Mouse (Mus musculus) adrenal gland, adult 2 months (tissue): Measurements from ENCODE around the gene Vrk1. TPM values are rescaled to one million over a fixed set of nuclear protein-coding genes. Genes with fewer than 3 reads are reported as not detected.

ENCODE experiments used
- DNase-seq: peaks from one replicate; pipeline ENCODE4 v3.0.0; 2021
- polyA plus RNA-seq: library from polyadenylated mRNA; depleted of rRNA; stranded (reverse); fragments of >200 nt; gene quantifications from 2 replicates; pipeline ENCODE4 v1.2.3, GENCODE M21; 2012
- total RNA-seq, 2 experiments: library from RNA; stranded (reverse); gene quantifications; 2 replicates each; pipeline ENCODE4 v1.2.3; 2021

The Vrk1 gene
- total and polyA plus RNA-seq, 3 experiments = 1.8 to 14.9 (median 13.6) TPM

DNA sequence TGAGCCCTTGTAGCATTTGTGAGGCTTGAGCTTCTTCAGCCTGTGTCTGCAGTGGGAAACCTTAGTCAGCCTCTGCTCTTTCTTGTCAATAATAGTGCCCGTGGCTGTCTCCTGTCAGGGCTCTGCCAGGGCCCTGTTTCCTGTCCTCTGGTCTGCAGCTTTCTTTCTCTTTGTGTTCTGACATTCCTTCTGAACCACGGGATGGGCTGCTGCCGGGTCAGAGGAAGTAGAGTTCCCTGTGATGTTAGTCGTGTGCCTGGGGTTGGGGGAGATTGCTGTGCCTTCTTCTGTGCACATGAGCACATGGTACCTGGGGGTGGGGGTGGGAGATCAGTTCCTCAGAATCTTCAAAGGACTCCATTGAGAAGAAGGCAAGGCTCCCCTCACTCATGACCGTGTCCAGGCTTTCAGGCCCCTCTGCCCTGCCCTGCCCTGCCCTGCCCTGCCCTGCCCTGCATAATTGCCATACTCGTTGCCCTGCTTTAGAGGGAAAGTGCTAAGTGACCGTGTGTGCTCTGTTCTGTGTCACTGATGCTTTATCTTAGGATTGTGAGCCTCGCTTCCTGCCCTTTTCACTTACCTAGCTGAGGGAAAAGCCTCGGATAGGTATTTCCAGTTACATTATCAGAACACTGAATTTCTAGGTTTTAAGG, 36.2 kb downstream of the Vrk1 start:
- DNase-seq = no peak

GRCm38 (mm10) chr12:106052271-106052670, 42.2 kb downstream of the Vrk1 start:
- DNase-seq = peak; percentile 43

DNA sequence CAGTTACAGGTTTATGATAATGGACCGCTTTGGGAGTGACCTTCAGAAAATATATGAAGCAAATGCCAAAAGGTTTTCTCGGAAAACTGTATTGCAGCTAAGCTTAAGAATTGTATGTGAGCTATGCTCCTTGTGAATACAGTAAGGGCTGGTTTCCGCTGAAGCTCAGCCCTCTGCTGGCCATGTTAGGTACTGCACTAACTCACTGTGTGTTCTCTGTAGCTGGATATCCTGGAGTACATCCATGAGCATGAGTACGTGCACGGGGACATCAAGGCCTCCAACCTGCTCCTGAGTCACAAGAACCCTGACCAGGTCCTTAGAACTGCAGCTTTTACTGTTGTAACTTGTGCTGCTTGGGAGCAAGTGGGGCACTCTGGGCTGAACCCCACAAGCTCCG, 45.8 kb downstream of the Vrk1 start:
- DNase-seq = peak; percentile 80

DNA sequence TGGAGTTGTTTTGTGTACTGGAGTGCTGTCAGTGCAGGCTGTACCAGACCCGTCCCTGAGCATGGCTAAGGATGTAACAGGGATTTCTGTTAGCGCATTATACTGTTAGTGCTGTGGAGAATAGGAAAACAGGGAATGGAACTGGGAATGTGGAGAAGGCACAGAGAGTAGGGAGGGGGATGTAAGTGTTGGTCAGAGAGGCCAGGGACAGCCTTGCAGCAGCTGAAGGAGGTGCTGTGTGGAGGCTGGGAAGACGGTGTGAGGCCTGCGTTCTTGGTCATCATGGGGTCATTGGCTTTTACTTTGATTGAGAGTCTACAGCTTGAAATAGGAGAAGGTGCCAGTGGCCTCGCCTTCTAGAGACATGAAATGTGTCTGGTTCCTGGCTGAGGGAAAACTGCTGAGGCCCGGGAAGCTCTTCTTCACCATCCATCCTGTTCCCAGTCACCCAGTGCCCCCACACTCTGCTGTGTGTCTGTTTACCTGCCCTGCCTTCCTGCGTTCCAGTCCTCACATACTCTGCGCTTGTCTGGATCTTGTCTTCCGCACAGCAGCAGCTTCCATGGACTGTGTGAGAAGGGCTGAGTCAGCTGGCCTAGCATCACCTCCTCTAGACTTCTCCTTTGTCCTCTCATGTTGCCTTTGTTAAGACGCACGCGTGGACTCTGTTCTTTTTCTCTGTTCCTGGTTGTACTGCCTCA, 50.0 kb downstream of the Vrk1 start:
- no peak for DNase-seq

- no peak for DNase-seq
Observed at GRCm38 (mm10) chr12:106070434-106071155, 60.6 kb downstream of the Vrk1 start.

- DNase-seq = no peak
Observed at GRCm38 (mm10) chr12:106071575-106072166, 61.6 kb downstream of the Vrk1 start.

DNA sequence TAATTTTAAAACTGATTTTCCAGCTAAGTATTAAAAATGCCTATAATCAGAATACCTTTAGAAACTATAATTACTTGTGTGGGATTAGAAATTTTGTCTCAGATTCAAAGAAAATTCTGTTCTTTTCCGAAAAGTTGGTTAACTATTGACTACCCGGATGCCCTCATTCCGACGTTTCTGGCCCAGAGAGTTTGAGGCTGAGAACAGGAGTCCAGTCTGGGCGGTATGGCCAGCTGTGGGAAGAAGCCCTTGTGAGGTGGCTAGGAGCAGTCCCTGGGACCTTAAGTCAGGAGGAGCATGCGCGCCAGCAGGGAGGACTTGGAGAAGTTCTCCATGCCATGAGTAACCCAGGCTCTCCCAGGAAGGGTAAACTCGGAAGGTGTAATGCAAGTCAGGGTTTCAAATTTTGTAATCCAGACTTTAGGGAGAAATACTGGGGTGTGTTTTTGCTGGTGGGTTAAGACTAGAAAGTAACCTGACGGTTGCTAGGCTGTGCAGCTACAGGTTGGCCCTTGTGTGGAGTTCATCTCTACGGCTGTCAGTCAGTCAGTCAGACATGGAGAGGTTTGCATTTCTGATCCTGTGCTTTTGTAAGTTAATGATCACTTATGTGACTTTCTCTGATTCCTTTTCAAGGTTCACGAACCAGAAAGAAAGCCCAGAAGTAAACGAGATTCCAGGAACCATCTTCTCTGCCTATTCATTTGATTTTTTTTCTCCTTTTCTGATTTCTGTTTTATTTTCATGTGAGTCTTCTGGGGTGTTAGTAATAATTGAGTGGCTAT, 64.5 kb downstream of the Vrk1 start:
- DNase-seq = no peak

DNA sequence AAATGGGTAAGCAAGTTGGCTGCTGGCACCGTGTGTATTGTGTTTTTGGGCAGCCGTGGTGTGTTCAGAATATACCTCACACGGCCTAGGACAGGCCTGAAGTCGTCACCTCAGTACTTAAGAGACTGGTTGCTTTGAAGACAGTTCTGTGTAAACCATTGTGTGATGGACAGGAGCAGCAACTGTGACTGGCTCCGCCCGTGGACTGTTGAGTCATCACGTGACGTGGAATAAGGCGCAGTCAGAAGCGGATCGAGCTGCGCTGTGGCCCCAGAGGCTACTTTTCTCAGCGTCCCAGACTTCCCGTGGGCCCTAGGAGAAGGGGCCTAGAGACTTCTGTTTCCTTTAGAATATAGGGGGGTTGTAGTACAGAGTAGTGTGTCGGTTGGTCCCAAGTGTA, 66.1 kb downstream of the Vrk1 start:
- no peak for DNase-seq

DNA sequence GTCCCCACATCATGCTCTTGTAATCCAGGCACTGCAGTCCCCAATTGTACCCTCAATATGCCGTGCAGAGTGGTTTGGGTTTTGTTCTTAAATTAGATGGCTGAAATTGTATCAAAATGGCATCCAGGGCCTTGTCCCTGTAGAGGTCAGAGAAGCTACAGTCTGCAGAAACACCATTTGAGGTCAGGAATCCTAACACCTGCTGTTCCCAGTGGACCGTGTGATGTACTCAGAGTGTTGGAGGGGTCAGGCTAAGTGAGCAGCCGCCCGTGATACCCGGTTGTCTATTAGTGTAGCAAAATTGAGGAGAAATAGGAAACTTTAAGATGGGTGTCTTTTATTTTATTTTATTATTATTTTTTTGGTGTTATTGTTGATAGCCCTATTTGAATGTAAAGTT, 70.5 kb downstream of the Vrk1 start:
- DNase-seq = no peak

DNA sequence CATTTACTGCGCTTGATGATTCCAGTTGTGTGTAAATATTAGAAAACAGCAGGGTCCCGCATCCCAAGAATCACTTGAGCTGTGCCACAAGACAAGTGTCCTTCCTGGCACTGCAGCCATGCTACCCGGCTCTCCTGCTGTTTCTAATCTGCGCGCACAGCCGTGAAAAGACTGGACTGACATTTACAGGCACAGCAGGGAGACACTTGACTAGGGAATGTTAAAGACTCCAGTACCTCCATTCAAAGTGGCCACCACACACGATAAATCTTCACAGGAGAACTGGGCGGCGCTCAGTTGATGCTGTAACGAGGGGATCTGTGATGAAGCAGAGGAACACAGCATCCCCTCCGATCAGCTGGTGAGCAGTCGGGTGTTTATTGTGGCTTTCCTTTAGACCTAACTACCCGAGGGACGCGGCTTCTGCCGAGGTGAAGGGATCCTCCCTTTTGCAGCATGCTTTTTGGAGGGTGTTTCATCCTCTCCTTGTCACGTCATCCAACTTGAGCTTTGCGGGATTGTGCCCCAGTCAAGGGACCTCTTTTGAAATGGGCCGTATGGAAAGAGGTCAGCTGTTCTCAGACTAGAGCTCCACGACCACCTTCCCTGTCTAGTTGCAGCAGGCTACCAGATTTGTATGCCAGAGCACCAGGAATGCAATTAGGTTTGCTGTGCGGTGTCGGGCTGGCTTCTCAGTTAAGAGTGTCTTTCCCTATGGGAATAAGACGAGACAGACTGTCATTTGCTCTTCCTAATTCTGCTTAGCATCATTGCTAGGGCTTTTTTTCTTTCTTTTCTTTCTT, 71.1 kb downstream of the Vrk1 start:
- DNase-seq = no peak

DNA sequence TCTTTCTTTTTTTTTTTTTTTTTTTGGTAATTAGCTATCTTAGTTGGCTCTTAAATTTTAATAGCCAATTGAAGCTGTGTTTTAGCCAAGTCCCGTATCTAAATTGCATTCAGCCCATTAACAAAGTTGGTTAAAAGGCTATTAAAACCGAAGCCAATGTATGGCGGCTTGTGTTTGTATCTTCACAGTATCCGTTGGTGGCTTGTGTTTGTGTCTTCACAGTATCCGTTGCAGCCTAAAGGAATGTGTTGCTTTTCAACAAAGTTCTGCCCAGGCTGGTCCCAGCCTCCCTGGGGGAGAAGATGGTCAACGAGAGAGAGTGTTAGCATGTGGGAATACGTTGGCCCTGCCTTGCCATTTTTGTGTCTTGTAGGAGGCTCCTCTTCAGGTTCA, 71.7 kb downstream of the Vrk1 start:
- no peak for DNase-seq

DNA sequence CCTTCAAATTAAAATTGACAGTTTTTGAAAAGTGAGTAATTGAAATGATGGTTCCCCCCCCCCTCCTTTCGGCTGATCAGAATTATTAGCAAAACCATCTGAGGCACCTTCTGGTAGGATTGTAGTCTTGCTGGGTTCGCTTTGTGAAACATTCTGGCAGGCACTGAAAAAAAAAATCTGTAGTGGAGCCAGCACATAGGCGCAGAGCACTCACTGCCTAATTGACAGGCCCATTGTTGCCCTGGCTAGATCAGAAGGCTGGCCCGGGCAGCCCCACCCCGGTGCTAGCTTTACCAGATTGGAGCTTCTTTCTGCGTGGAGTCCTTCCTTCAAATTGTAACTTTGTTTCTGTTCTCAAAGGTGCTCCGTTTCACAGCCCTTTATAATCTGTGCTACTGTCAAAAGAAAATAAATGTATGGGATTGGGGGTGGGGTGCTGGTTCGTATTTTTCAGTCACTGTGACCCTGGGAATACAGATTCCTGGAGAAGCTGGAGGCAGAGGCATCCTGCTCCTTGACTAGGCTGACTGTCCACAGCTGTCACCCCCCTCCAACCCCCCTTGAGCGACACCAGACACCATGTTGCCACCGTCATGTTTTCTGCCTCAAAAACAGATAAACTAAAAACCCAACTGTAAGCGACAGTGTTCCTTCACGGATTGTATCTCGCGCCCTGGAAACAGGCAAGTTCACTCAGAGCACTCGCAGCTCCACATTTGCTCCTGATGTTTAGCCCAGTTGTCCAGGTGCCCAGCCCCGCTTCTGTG, 72.3 kb downstream of the Vrk1 start:
- DNase-seq = no peak

DNA sequence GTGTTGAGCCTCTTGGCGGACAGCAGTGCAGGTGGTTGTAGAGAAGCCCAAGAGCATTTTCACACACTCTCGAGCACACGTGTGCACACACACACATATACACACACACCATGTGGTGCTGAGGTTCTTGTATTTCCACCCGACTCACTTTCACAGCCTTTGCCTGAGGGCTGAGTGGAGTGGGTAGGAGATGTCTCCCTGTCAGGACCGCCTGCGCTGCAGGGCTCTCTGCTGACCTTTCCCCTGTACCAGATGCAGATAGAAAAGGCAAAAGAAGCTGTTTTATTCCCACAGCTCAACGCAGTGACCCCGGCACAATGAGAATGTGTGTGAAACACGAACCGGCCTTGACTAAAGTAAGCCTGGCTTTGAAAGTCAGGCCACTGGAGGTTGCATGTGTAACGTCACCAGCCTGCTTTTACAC, 72.9 kb downstream of the Vrk1 start:
- no peak for DNase-seq

DNA sequence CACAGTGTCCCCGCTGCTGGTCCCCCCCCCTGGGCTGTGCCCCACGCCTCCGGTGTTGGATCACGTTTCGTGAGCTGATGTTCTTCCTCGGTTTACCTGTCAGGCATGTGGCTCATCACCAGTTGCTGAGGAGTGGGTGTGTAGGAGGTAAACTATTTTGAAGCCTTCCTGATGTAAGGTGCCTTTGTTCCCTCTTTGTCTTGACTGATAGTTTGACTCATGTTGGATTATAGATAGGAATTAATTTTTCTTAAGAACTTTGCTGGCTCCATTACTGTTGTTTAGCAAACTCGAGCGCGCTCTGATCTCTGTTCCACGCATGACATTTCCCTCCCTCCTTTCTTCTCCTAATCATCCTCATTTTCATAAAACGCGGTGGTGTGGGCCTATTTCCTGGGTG, 74.1 kb downstream of the Vrk1 start:
- DNase-seq = no peak

- no peak for DNase-seq
Observed at GRCm38 (mm10) chr12:106094827-106095226, 84.8 kb downstream of the Vrk1 start.

DNA sequence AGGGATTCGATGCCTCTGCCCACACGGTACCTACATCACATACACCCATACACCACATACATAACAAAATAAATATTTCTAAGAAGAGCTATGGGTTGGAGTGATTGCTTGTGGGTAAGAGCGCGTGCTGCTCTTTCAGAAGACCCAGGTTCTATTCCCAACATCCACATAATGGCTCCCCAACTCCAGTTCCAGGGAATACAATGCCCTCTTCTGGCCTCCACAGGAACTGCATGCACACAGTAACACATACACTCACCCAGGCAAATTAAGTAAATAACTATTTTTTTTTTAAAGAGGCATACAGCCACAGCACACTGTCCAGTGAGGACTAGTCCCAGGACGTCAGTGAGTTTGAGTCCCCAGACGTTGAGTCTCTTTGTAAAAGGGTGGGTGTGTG, 92.0 kb downstream of the Vrk1 start:
- no peak for DNase-seq

DNA sequence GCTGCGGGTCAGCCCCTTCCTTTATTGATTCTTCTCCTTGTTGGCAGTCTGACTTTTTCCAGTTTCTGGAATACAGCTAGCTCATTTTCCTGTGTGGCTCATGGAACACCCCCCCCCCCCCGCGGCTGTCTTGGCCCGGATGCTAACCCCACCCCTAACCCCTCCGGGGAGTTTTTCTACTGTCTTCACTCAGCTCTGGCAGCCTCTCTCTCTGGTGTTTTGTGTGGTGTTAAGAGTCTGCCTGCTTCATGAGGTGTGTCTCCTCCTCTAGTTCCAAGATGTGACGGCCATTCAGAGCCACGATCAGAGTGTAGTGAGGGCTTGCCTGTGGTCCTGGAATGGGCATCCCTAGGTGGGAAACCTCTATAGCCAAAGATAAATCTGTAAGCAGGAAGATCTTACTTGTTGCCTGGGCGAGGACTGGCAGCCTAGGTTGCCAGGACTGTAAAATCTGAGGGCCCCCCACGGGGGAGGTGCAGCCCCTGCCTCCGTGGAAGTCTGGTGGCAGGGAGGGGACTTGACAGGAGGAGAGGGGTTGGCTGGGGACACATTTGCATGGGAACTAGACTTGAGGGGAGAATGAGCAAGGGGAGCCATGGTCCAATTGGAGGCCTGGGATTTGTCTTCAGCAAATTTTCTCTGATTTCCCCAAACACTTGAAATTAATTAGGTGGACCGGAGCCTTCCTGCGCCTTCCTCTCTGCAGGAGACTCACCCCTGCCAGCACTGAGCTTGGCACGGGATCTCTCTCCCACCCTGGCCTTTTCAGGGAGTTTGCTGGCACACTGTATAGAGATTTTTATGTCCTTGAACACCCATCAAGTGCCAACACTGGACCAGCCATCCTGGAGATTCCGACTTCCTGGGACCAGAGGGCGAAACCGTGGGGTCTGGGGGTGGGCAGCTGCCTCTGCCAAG, 93.0 kb downstream of the Vrk1 start:
- DNase-seq = no peak

DNA sequence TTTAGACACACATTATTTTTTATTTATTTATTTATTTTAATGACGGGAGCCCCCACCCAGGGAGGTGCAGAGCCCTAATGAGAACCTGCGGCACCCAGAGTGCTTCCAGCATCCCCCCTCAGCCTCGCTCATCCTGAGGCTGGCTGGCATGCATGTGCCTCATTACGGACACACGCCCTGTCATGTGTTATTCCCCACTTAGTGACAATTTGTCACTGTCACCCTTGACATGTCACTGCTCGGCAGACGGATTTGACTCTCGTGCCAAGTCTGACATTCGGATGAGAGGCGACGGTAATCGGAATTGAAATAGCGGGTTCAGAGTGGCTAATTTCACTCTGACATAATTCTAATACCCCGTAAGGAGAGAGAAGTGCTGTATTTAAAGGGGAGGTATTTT, 97.2 kb downstream of the Vrk1 start:
- DNase-seq = no peak
